Mouse (Mus musculus) forebrain, embryonic 14.5 days (tissue): Measurements from ENCODE around the gene Nip7. TPM values are rescaled to one million over a fixed set of nuclear protein-coding genes. Genes with fewer than 3 reads are reported as not detected.
A peak's percentile ranks its signal among the peaks of the same experiment; 100 is the strongest.

ENCODE experiments used
- ATAC-seq: fragments of 200-750 bp; cut with Nextera tagmentation; 2 replicates; pipeline ENCODE4 v1.8.0; 2017; ENCODE audit warnings: mild to moderate bottlenecking, moderate library complexity
- DNase-seq: peaks from one replicate; pipeline ENCODE4 v3.0.0-alpha.2; 2015; ENCODE audit warnings: low spot score
- H3K27ac ChIP-seq: fragments of 300-500 bp; sonication (generic); 2 replicates; pipeline ENCODE4 v1.5.1; 2014; ENCODE audit warnings: low read depth, mild to moderate bottlenecking, control low read depth, low read length, moderate library complexity
- H3K27me3 ChIP-seq: fragments of 300-500 bp; sonication (generic); replicated peaks from 2 replicates; pipeline ENCODE4 v1.6.1; 2014; ENCODE audit warnings: low read length, control low read depth, mixed read lengths; ENCODE audit not compliant: control insufficient read depth, insufficient read depth
- H3K36me3 ChIP-seq: fragments of 300-500 bp; sonication (generic); 2 replicates; pipeline ENCODE4 v1.6.1; 2014; ENCODE audit warnings: low read length, control low read depth; ENCODE audit not compliant: control insufficient read depth, insufficient read depth
- H3K4me1 ChIP-seq: fragments of 300-500 bp; sonication (generic); 2 replicates; pipeline ENCODE4 v1.6.1; 2014; ENCODE audit warnings: antibody characterized with exemption, low read length, control low read depth; ENCODE audit not compliant: control insufficient read depth, insufficient read depth
- H3K4me2 ChIP-seq: fragments of 300-500 bp; sonication (generic); 2 replicates; pipeline ENCODE4 v1.6.1; 2014; ENCODE audit warnings: mild to moderate bottlenecking, control low read depth, low read length
- H3K4me3 ChIP-seq: fragments of 300-500 bp; sonication (generic); 2 replicates; pipeline ENCODE4 v1.5.1; 2014; ENCODE audit warnings: low read depth, low read length, control low read depth
- H3K9ac ChIP-seq: fragments of 300-500 bp; sonication (generic); 2 replicates; pipeline ENCODE4 v1.6.1; 2014; ENCODE audit warnings: mild to moderate bottlenecking, low read length, control low read depth, moderate library complexity
- H3K9me3 ChIP-seq: fragments of 300-500 bp; sonication (generic); replicated peaks from 2 replicates; pipeline ENCODE4 v1.6.1; 2016; ENCODE audit warnings: low read length, control low read depth, mixed read lengths; ENCODE audit not compliant: control insufficient read depth
- WGBS: fragments of 180-500 bp; shearing (Covaris S2); extraction: QIAGEN DNeasy Blood & Tissue Kit; methylation state at CpG from one replicate; pipeline ENCODE4 v1.1.7; 2014; 5-methylcytosine and 5-hydroxymethylcytosine counted together
- polyA plus RNA-seq: library from polyadenylated mRNA; unstranded; fragments of >200 nt; fragmentation: Nextera tagmentation; extraction: Ambion mirVana; gene quantifications from 2 replicates; pipeline ENCODE4 v1.2.1, GENCODE M21; 2014

The Nip7 gene
- polyA plus RNA-seq: 97.0 and 106 TPM in 2 replicates

- H3K4me3 ChIP-seq: peak within 1 kb of the TSS; percentile 98
- peaks cover 48% of the 10 kb centered on the region for H3K36me3 ChIP-seq
- ATAC-seq (peak; percentile 97), DNase-seq (peak; percentile 99)
- peak within 1 kb of the TSS; percentile 70 for H3K27ac ChIP-seq
- peaks cover 8% of the 10 kb centered on the region for H3K4me1 ChIP-seq
- no peaks in the 10 kb centered on the region for H3K27me3 ChIP-seq
- no peaks in the 10 kb centered on the region for H3K9me3 ChIP-seq
- under 1% methylated on average over 88 of the region's 88 CpGs for WGBS
- H3K9ac ChIP-seq: peak within 1 kb of the TSS; percentile 85
- peak within 1 kb of the TSS; percentile 97 for H3K4me2 ChIP-seq
Measured at GRCm38 (mm10) chr8:107056076-107056972, at the start of gene Nip7, which contains the start of gene Cog8. Gene Nip7, plus strand, starts transcription at chr8:107056877. Gene Cog8, minus strand, starts transcription at chr8:107056689.

- Histone ChIP-seq H3K27ac (no peak overlapping the region), H3K4me2 (no peak overlapping the region), H3K36me3 (no peaks in the 10 kb centered on the region), H3K9ac (no peak overlapping the region), H3K4me1 (no peaks in the 10 kb centered on the region), H3K27me3 (no peaks in the 10 kb centered on the region), H3K9me3 (no peaks in the 10 kb centered on the region), H3K4me3 (no peak overlapping the region)
- 95% methylated on average over 3 of the region's 3 CpGs for WGBS
- ATAC-seq: no peak
- DNase-seq: no peak
Measured at GRCm38 (mm10) chr8:107007795-107008194, 48.9 kb upstream of the Nip7 start.

- H3K9me3 ChIP-seq: no peaks in the 10 kb centered on the region
- H3K36me3 ChIP-seq: no peaks in the 10 kb centered on the region
- no peak overlapping the region for H3K4me2 ChIP-seq
- no peaks in the 10 kb centered on the region for H3K27me3 ChIP-seq
- H3K4me1 ChIP-seq: no peaks in the 10 kb centered on the region
- 88% methylated on average over 2 of the region's 2 CpGs for WGBS
- ATAC-seq: no peak
- no peak overlapping the region for H3K4me3 ChIP-seq
- no peak overlapping the region for H3K9ac ChIP-seq
- no peak overlapping the region for H3K27ac ChIP-seq
- DNase-seq: no peak
Measured at GRCm38 (mm10) chr8:107012666-107013065, 44.0 kb upstream of the Nip7 start.

GRCm38 (mm10) chr8:107014915-107015314, 41.8 kb upstream of the Nip7 start:
- Histone ChIP-seq H3K4me1 (no peaks in the 10 kb centered on the region), H3K36me3 (no peaks in the 10 kb centered on the region), H3K27ac (no peak overlapping the region), H3K9ac (no peak overlapping the region), H3K4me2 (no peak overlapping the region), H3K27me3 (no peaks in the 10 kb centered on the region), H3K4me3 (no peak overlapping the region), H3K9me3 (no peaks in the 10 kb centered on the region)
- WGBS: 88% methylated on average over 1 of the region's 1 CpGs
- DNase-seq (no peak), ATAC-seq (no peak)

- Histone ChIP-seq H3K4me3 (no peak overlapping the region), H3K36me3 (no peaks in the 10 kb centered on the region), H3K4me2 (no peak overlapping the region), H3K27me3 (no peaks in the 10 kb centered on the region), H3K27ac (no peak overlapping the region), H3K9ac (no peak overlapping the region), H3K4me1 (no peaks in the 10 kb centered on the region), H3K9me3 (no peaks in the 10 kb centered on the region)
- 91% methylated on average over 8 of the region's 8 CpGs for WGBS
- ATAC-seq (no peak), DNase-seq (no peak)
Measured at GRCm38 (mm10) chr8:107023479-107023878, 33.2 kb upstream of the Nip7 start.

- Histone ChIP-seq H3K9me3 (no peaks in the 10 kb centered on the region), H3K27me3 (no peaks in the 10 kb centered on the region), H3K9ac (no peak overlapping the region), H3K4me3 (no peak overlapping the region), H3K4me1 (peaks cover 10% of the 10 kb centered on the region), H3K27ac (no peak overlapping the region), H3K4me2 (no peak overlapping the region), H3K36me3 (no peaks in the 10 kb centered on the region)
- ATAC-seq (no peak), DNase-seq (no peak)
- 79% methylated on average over 3 of the region's 3 CpGs for WGBS
Measured at GRCm38 (mm10) chr8:107029310-107029709, 27.4 kb upstream of the Nip7 start.

GRCm38 (mm10) chr8:107030058-107030457, 26.6 kb upstream of the Nip7 start:
- Histone ChIP-seq H3K4me2 (no peak overlapping the region), H3K4me3 (no peak overlapping the region), H3K27me3 (no peaks in the 10 kb centered on the region), H3K27ac (no peak overlapping the region), H3K9ac (no peak overlapping the region), H3K9me3 (no peaks in the 10 kb centered on the region), H3K36me3 (no peaks in the 10 kb centered on the region), H3K4me1 (peaks cover 10% of the 10 kb centered on the region)
- DNase-seq: no peak
- 76% methylated on average over 5 of the region's 5 CpGs for WGBS
- no peak for ATAC-seq

GRCm38 (mm10) chr8:107030650-107031576, 25.8 kb upstream of the Nip7 start, which contains the start of gene Vps4a:
Gene Vps4a, plus strand, starts transcription at chr8:107031222.
- peak within 1 kb of the TSS; percentile 69 for H3K27ac ChIP-seq
- H3K36me3 ChIP-seq: peaks cover 5% of the 10 kb centered on the region; the same call in 1 of the 2 replicates
- H3K4me3 ChIP-seq: peak within 1 kb of the TSS; percentile 92
- ATAC-seq (peak; percentile 98), DNase-seq (peak; percentile 94)
- H3K4me1 ChIP-seq: peaks cover 10% of the 10 kb centered on the region
- peak within 1 kb of the TSS; percentile 84 for H3K4me2 ChIP-seq
- no peaks in the 10 kb centered on the region for H3K27me3 ChIP-seq
- H3K9ac ChIP-seq: peak within 1 kb of the TSS; percentile 95
- 5% methylated on average over 66 of the region's 66 CpGs for WGBS
- no peaks in the 10 kb centered on the region for H3K9me3 ChIP-seq
